Mouse (Mus musculus): ENCODE measurements at regions not wholly inside any gene's neighbourhood (a gene's known extent, or its start where the extent isn't known, plus 50 kb on each side); places are given as distances from the start of the nearest gene placed in this dataset.

- H3K27ac ChIP-seq = no peak overlapping the region
- H3K4me3 ChIP-seq = no peak overlapping the region
- H3K36me3 ChIP-seq (replicated peaks) = no peaks in the 10 kb centered on the region
- H3K4me1 ChIP-seq = 0 out of 2 replicates have a peak, but pooled peaks cover 4% of the 10 kb centered on the region
- no peak overlapping the region for H3K9ac ChIP-seq
- peak; percentile 78 for ATAC-seq (replicated peaks)
- H3K27me3 ChIP-seq (replicated peaks) = no peaks in the 10 kb centered on the region
- H3K9me3 ChIP-seq = no peaks in the 10 kb centered on the region
- H3K4me2 ChIP-seq = no peak overlapping the region
Measured at GRCm38 (mm10) chr10:103726680-103727079, 359.1 kb downstream of the Slc6a15 start.

DNA sequence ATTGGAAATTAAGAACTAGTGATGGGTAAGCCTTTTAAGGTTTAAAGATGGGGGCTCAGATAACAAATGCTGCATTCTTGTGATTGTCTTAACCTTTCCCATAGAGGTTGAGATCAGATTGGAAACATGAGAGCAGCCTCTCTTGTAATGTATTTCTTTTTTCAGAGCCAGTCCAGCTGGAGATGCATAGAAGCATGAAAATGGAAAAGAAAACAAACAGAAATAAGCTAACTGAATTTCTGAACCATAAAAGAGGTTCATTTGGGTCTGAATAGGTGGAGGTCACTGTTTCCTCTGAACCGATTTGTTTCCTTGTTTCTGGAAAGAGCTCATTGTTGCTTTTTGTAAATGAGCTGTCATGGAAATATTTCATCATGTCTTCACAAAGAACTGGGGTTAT is 363.9 kb downstream of the Slc6a15 start:
- 22% methylated on average over 1 of the region's 1 CpGs for WGBS

GRCm38 (mm10) chr10:103731981-103732380 is 364.4 kb downstream of the Slc6a15 start:
- H3K4me2 ChIP-seq = no peak overlapping the region
- H3K4me1 ChIP-seq = 0 out of 2 replicates have a peak, but pooled peaks cover 4% of the 10 kb centered on the region
- H3K9me3 ChIP-seq = no peaks in the 10 kb centered on the region
- H3K27me3 ChIP-seq (replicated peaks) = no peaks in the 10 kb centered on the region
- WGBS = 50% methylated on average over 5 of the region's 5 CpGs
- no peak for ATAC-seq (replicated peaks)
- no peak overlapping the region for H3K27ac ChIP-seq
- H3K36me3 ChIP-seq (replicated peaks) = no peaks in the 10 kb centered on the region
- H3K9ac ChIP-seq = no peak overlapping the region
- no peak overlapping the region for H3K4me3 ChIP-seq

More for the DNA sequence above, 363.9 kb downstream of the Slc6a15 start:
- no peaks in the 10 kb centered on the region for H3K36me3 ChIP-seq (replicated peaks)
- no peak overlapping the region for H3K9ac ChIP-seq
- H3K4me1 ChIP-seq = 0 out of 2 replicates have a peak, but pooled peaks cover 4% of the 10 kb centered on the region
- no peak overlapping the region for H3K27ac ChIP-seq
- no peaks in the 10 kb centered on the region for H3K9me3 ChIP-seq
- no peak overlapping the region for H3K4me3 ChIP-seq
- ATAC-seq (replicated peaks) = no peak
- no peaks in the 10 kb centered on the region for H3K27me3 ChIP-seq (replicated peaks)
- no peak overlapping the region for H3K4me2 ChIP-seq

- Histone ChIP-seq H3K4me3 (no peak overlapping the region), H3K4me1 (no peaks in the 10 kb centered on the region), H3K27ac (no peak overlapping the region), H3K4me2 (no peak overlapping the region), H3K27me3 (replicated peaks) (no peaks in the 10 kb centered on the region), H3K36me3 (replicated peaks) (no peaks in the 10 kb centered on the region), H3K9ac (no peak overlapping the region), H3K9me3 (no peaks in the 10 kb centered on the region)
- WGBS = 65% methylated on average over 1 of the region's 1 CpGs
- ATAC-seq (replicated peaks) = no peak
Measured at GRCm38 (mm10) chr10:103780127-103780526, 362.7 kb upstream of the Gm21293 start.

DNA sequence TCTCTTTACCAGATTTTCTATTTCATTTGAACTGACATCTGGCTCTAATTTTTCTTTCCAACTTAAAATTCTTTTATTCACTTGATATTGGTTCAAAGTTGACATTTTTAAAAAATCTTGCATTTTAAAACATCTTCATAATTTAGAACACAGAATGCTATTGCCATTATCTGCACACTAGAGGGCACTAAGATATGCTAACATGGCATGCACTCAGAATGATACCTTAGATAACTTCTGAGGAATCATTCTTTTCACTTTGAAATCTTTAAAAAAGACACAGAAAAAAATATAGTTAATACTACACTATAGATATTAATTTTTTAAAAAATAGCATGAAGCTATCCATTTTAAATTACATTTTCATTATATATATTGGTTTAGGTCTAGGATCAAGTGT is 357.9 kb upstream of the Gm21293 start:
- H3K4me1 ChIP-seq = no peaks in the 10 kb centered on the region
- no peak overlapping the region for H3K9ac ChIP-seq
- no peak overlapping the region for H3K4me2 ChIP-seq
- H3K27ac ChIP-seq = no peak overlapping the region
- H3K4me3 ChIP-seq = no peak overlapping the region
- H3K9me3 ChIP-seq = no peaks in the 10 kb centered on the region
- no peak for ATAC-seq (replicated peaks)
- no peaks in the 10 kb centered on the region for H3K36me3 ChIP-seq (replicated peaks)
- H3K27me3 ChIP-seq (replicated peaks) = no peaks in the 10 kb centered on the region

- H3K9ac ChIP-seq = no peak overlapping the region
- H3K4me3 ChIP-seq = no peak overlapping the region
- H3K27ac ChIP-seq = no peak overlapping the region
- ATAC-seq (replicated peaks) = no peak
- H3K36me3 ChIP-seq (replicated peaks) = no peaks in the 10 kb centered on the region
- no peak overlapping the region for H3K4me2 ChIP-seq
- H3K27me3 ChIP-seq (replicated peaks) = no peaks in the 10 kb centered on the region
- H3K9me3 ChIP-seq = no peaks in the 10 kb centered on the region
- H3K4me1 ChIP-seq = no peaks in the 10 kb centered on the region
Measured at GRCm38 (mm10) chr10:103829079-103829478, 313.7 kb upstream of the Gm21293 start.

DNA sequence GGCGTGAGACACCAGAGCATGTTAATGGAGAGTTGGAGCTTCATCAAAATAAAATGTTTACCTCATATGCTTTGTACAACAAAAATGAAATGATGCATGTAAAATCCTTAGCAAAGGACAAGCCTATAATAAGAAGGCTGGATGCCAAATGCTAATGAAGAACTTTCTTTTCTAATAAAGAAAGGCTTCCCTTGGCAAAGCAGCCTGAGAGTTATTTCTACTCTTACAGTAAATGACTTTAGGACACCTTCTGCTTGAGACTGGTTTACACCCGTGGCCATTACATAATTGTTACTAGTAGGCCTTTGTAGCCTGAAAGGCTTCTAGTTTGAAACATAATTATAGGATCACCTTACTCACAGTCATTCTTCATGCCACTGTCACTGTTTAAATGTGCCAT is 310.7 kb upstream of the Gm21293 start:
- 73% methylated on average over 2 of the region's 2 CpGs for WGBS
- no peaks in the 10 kb centered on the region for H3K27me3 ChIP-seq (replicated peaks)
- ATAC-seq (replicated peaks) = no peak
- H3K4me2 ChIP-seq = no peak overlapping the region
- no peak overlapping the region for H3K27ac ChIP-seq
- H3K9me3 ChIP-seq = no peaks in the 10 kb centered on the region
- H3K4me3 ChIP-seq = no peak overlapping the region
- no peaks in the 10 kb centered on the region for H3K4me1 ChIP-seq
- no peak overlapping the region for H3K9ac ChIP-seq
- no peaks in the 10 kb centered on the region for H3K36me3 ChIP-seq (replicated peaks)

- Histone ChIP-seq H3K4me1 (no peaks in the 10 kb centered on the region), H3K4me2 (no peak overlapping the region), H3K36me3 (replicated peaks) (no peaks in the 10 kb centered on the region), H3K27me3 (replicated peaks) (no peaks in the 10 kb centered on the region), H3K9me3 (no peaks in the 10 kb centered on the region), H3K4me3 (no peak overlapping the region), H3K27ac (no peak overlapping the region), H3K9ac (no peak overlapping the region)
- no peak for ATAC-seq (replicated peaks)
- WGBS = 69% methylated on average over 1 of the region's 1 CpGs
Measured at GRCm38 (mm10) chr10:103855211-103855610, 287.6 kb upstream of the Gm21293 start.

DNA sequence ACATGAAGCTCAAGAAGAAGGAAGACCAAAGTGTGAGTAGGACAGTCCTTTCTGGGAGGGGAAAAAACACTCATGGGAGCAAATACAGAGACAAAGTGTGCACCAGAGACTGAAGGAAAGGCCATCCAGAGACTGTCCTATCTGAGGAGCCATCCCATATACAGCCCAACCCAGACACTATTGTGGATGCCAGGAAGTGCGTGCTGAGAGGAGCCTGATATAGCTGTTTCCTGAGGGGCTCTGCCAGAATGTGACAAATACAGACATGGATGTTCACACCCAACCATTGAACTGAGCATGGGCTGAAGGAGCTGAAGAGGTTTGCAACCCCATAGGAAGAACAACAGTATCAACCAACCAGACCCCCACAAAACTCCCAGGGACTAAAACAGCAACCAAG is 281.9 kb upstream of the Gm21293 start:
- no peak overlapping the region for H3K4me2 ChIP-seq
- ATAC-seq (replicated peaks) = no peak
- WGBS = 84% methylated on average over 1 of the region's 1 CpGs
- H3K9ac ChIP-seq = no peak overlapping the region
- H3K27me3 ChIP-seq (replicated peaks) = no peaks in the 10 kb centered on the region
- no peaks in the 10 kb centered on the region for H3K4me1 ChIP-seq
- H3K36me3 ChIP-seq (replicated peaks) = no peaks in the 10 kb centered on the region
- no peak overlapping the region for H3K4me3 ChIP-seq
- H3K9me3 ChIP-seq = no peaks in the 10 kb centered on the region
- no peak overlapping the region for H3K27ac ChIP-seq

DNA sequence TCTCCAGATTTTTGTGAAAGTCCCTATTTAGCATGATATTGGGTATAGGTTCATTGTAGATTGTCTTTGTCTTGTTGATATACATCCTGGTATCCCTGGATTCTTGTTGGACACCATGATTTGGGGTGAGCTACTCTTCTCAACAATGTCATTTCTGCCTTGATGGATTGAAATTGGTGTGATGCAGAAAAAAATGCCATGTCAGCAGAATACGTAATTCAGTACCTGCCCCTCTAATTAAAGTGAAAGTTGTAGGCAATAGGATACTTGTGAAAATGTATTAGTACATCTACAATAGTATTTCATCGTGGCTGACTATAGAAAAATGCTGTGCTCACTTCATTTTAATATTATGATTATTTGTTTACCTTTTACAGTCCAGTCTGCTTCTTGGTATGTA is 280.7 kb upstream of the Gm21293 start:
- H3K9me3 ChIP-seq = no peaks in the 10 kb centered on the region
- ATAC-seq (replicated peaks) = no peak
- no peak overlapping the region for H3K4me2 ChIP-seq
- H3K27me3 ChIP-seq (replicated peaks) = no peaks in the 10 kb centered on the region
- WGBS = 84% methylated on average over 2 of the region's 2 CpGs
- H3K36me3 ChIP-seq (replicated peaks) = no peaks in the 10 kb centered on the region
- no peaks in the 10 kb centered on the region for H3K4me1 ChIP-seq
- no peak overlapping the region for H3K9ac ChIP-seq
- no peak overlapping the region for H3K4me3 ChIP-seq
- H3K27ac ChIP-seq = no peak overlapping the region

- H3K36me3 ChIP-seq (replicated peaks) = no peaks in the 10 kb centered on the region
- no peak overlapping the region for H3K9ac ChIP-seq
- H3K27ac ChIP-seq = no peak overlapping the region
- H3K9me3 ChIP-seq = no peaks in the 10 kb centered on the region
- WGBS = 68% methylated on average over 3 of the region's 3 CpGs
- H3K4me3 ChIP-seq = no peak overlapping the region
- H3K4me2 ChIP-seq = no peak overlapping the region
- no peaks in the 10 kb centered on the region for H3K4me1 ChIP-seq
- ATAC-seq (replicated peaks) = no peak
- H3K27me3 ChIP-seq (replicated peaks) = no peaks in the 10 kb centered on the region
Measured at GRCm38 (mm10) chr10:103863909-103864308, 278.9 kb upstream of the Gm21293 start.

DNA sequence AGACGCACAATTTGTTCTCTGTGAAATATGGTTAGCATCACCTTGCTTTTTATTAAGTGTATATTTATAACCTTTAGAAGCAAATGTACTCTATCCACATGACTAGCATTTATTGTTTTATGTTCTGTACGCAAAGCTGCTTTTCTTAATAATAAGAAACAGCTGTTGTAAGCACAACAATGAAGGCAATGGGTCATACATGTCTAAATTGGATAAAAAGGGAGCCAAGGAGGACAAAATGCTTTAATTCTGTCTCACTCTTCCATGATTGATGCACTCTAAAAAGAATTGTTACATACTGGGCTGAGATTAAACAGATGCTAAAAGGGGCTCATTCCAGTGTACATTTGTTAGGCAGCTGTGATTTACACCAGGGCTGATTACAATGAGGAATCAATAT is 232.7 kb upstream of the Gm21293 start:
- Histone ChIP-seq H3K4me3 (no peak overlapping the region), H3K27ac (no peak overlapping the region), H3K9ac (no peak overlapping the region), H3K4me2 (no peak overlapping the region), H3K4me1 (no peaks in the 10 kb centered on the region), H3K27me3 (replicated peaks) (no peaks in the 10 kb centered on the region), H3K9me3 (no peaks in the 10 kb centered on the region), H3K36me3 (replicated peaks) (no peaks in the 10 kb centered on the region)
- ATAC-seq (replicated peaks) = no peak
- WGBS = 84% methylated on average over 2 of the region's 2 CpGs

DNA sequence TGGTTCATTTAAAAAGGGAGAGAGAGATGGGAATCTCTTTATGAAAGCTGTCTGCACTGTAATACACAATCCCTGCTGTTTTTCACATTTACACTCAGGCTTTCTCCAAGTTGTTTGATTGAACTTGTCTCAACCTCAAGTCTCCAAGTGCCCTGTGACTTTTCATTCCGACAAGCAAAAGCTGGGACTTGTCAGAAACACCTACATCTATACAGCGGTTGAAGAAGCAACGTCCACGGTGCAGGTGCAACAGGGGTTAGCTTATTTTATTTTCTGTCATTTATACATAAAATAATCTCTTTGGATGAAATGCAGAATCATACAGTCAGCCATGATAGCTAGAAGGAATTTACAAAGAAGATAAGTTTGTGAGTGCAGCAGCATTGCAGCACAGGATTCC is 184.6 kb upstream of the Gm21293 start:
- H3K36me3 ChIP-seq (replicated peaks) = no peaks in the 10 kb centered on the region
- no peak overlapping the region for H3K9ac ChIP-seq
- WGBS = 73% methylated on average over 4 of the region's 4 CpGs
- no peak overlapping the region for H3K27ac ChIP-seq
- H3K4me1 ChIP-seq = no peaks in the 10 kb centered on the region
- no peak overlapping the region for H3K4me3 ChIP-seq
- no peak overlapping the region for H3K4me2 ChIP-seq
- no peaks in the 10 kb centered on the region for H3K9me3 ChIP-seq
- no peaks in the 10 kb centered on the region for H3K27me3 ChIP-seq (replicated peaks)
- no peak for ATAC-seq (replicated peaks)

GRCm38 (mm10) chr10:103976059-103976458 is 166.7 kb upstream of the Gm21293 start:
- no peak overlapping the region for H3K4me2 ChIP-seq
- no peak for ATAC-seq (replicated peaks)
- H3K36me3 ChIP-seq (replicated peaks) = no peaks in the 10 kb centered on the region
- H3K4me3 ChIP-seq = no peak overlapping the region
- no peaks in the 10 kb centered on the region for H3K27me3 ChIP-seq (replicated peaks)
- H3K4me1 ChIP-seq = no peaks in the 10 kb centered on the region
- H3K9me3 ChIP-seq = no peaks in the 10 kb centered on the region
- 88% methylated on average over 6 of the region's 6 CpGs for WGBS
- no peak overlapping the region for H3K27ac ChIP-seq
- H3K9ac ChIP-seq = no peak overlapping the region

Data from midbrain, embryonic 15.5 days (tissue).